Mouse (Mus musculus): ENCODE measurements at regions not wholly inside any gene's neighbourhood (a gene's known extent, or its start where the extent isn't known, plus 50 kb on each side); places are given as distances from the start of the nearest gene placed in this dataset.

DNA sequence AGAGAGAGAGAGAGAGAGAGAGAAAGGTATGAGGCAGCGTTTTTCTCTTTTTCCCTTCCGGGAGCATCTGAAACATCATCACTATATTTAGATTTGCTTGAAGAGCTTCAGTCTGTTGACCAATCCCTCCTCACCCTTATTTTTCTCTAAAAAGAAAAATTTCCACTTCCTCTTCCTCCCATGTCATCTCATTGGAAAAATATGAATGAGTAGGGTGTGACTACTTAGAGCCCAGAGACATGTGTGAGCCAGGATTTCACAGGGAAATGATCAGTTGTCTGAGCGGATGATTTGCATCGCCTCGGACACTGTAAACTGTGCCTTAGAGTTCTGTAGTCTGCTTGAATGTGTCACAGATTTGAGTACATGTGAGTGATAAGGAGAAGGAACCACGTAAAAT, 111.3 kb upstream of the Ptger4 start:
- Histone ChIP-seq H3K27me3 (ENCODE audit: control insufficient read depth, insufficient read depth, low read length) (no peaks in the 10 kb centered on the region), H3K27ac (ENCODE audit: low read length) (no peak overlapping the region), H3K9me3 (ENCODE audit: control insufficient read depth, low read depth, low read length) (no peaks in the 10 kb centered on the region), H3K4me3 (ENCODE audit: low read depth, low read length) (no peak overlapping the region), H3K4me1 (ENCODE audit: control insufficient read depth, insufficient read depth, low read length) (no peaks in the 10 kb centered on the region; the same call in 1 of the 2 replicates), H3K36me3 (ENCODE audit: control insufficient read depth, insufficient read depth, low read length) (no peaks in the 10 kb centered on the region), H3K9ac (replicated peaks; ENCODE audit: low read depth, low read length) (no peak overlapping the region), H3K4me2 (replicated peaks; ENCODE audit: low read depth, low read length) (no peak overlapping the region)
- no peak for ATAC-seq (ENCODE audit: insufficient number of reproducible peaks, insufficient read depth, low FRiP score, low read depth)
- 92% methylated on average over 6 of the region's 6 CpGs for WGBS

DNA sequence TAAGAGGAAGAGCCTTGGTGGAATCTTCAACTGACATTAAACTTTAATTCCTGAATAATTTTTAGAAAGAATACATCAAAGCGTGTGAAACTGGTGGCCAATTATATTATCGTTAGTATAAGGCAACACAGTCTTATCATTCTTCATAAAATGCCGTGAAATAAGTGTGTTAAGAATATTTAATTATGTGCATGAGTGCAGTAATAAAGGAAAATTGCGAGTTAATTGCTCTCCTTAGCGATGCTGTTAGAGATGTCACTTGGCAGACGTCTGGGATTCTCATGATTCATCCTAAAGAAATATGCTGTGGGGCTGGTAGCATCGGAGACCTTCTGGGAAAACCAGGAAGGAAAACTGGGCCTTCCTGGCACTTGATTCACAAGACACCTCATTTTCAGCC, 110.3 kb upstream of the Ptger4 start:
- 82% methylated on average over 7 of the region's 7 CpGs for WGBS
- Histone ChIP-seq H3K9ac (replicated peaks; ENCODE audit: low read depth, low read length) (no peak overlapping the region), H3K27me3 (ENCODE audit: control insufficient read depth, insufficient read depth, low read length) (no peaks in the 10 kb centered on the region), H3K4me3 (ENCODE audit: low read depth, low read length) (no peak overlapping the region), H3K4me1 (ENCODE audit: control insufficient read depth, insufficient read depth, low read length) (peaks cover 5% of the 10 kb centered on the region; the same call in 1 of the 2 replicates), H3K4me2 (replicated peaks; ENCODE audit: low read depth, low read length) (no peak overlapping the region), H3K9me3 (ENCODE audit: control insufficient read depth, low read depth, low read length) (no peaks in the 10 kb centered on the region), H3K27ac (ENCODE audit: low read length) (no peak overlapping the region), H3K36me3 (ENCODE audit: control insufficient read depth, insufficient read depth, low read length) (no peaks in the 10 kb centered on the region)
- no peak for ATAC-seq (ENCODE audit: insufficient number of reproducible peaks, insufficient read depth, low FRiP score, low read depth)

DNA sequence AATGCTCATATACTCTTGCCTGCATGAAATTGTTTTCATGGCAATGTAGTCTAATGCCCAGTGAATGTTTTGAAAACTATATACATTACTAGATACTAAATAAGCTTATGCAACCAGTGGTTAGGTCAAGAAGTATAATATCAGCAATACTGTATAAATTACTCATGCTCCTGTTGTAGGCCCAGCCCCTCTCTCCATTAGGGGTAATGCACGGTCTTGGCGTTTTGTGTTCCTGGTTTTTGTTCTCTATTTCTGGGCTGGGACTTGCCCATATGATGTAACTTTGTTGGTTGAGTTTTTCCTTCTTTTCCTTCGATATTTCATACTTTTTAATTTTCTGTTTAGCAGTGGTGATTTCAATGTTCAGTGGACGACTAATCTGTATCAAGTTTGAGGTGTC, 104.9 kb upstream of the Ptger4 start:
- Histone ChIP-seq H3K4me2 (replicated peaks; ENCODE audit: low read depth, low read length) (no peak overlapping the region), H3K9me3 (ENCODE audit: control insufficient read depth, low read depth, low read length) (no peaks in the 10 kb centered on the region), H3K27me3 (ENCODE audit: control insufficient read depth, insufficient read depth, low read length) (no peaks in the 10 kb centered on the region), H3K4me3 (ENCODE audit: low read depth, low read length) (no peak overlapping the region), H3K4me1 (ENCODE audit: control insufficient read depth, insufficient read depth, low read length) (peaks cover 5% of the 10 kb centered on the region; the same call in 1 of the 2 replicates), H3K27ac (ENCODE audit: low read length) (no peak overlapping the region), H3K9ac (replicated peaks; ENCODE audit: low read depth, low read length) (no peak overlapping the region), H3K36me3 (ENCODE audit: control insufficient read depth, insufficient read depth, low read length) (no peaks in the 10 kb centered on the region)
- WGBS: 80% methylated on average over 4 of the region's 4 CpGs
- ATAC-seq (ENCODE audit: insufficient number of reproducible peaks, insufficient read depth, low FRiP score, low read depth): no peak

DNA sequence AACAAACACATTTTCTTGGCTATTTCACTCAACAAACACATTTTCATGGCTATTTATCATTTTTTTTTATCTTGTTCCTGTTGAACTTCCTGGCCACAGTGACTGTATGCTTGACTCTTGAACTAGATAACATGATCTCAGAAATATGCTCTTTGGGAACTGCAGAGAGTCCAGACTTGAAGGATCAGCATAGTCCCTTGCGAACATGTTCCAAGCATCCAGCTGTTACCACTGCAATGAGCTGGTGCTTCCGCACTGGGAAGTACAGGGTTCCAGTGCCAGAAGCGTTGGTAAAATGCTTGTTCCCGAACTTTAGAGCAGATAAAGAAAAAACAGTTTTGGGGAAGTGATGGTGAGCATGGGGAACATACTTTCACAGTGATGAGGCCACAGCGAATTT, 103.7 kb upstream of the Ptger4 start:
- Histone ChIP-seq H3K27ac (ENCODE audit: low read length) (no peak overlapping the region), H3K9me3 (ENCODE audit: control insufficient read depth, low read depth, low read length) (no peaks in the 10 kb centered on the region), H3K9ac (replicated peaks; ENCODE audit: low read depth, low read length) (no peak overlapping the region), H3K27me3 (ENCODE audit: control insufficient read depth, insufficient read depth, low read length) (no peaks in the 10 kb centered on the region), H3K4me3 (ENCODE audit: low read depth, low read length) (no peak overlapping the region), H3K36me3 (ENCODE audit: control insufficient read depth, insufficient read depth, low read length) (no peaks in the 10 kb centered on the region), H3K4me1 (ENCODE audit: control insufficient read depth, insufficient read depth, low read length) (peaks cover 5% of the 10 kb centered on the region; the same call in 1 of the 2 replicates), H3K4me2 (replicated peaks; ENCODE audit: low read depth, low read length) (no peak overlapping the region)
- 79% methylated on average over 5 of the region's 5 CpGs for WGBS
- ATAC-seq (ENCODE audit: insufficient number of reproducible peaks, insufficient read depth, low FRiP score, low read depth): no peak

DNA sequence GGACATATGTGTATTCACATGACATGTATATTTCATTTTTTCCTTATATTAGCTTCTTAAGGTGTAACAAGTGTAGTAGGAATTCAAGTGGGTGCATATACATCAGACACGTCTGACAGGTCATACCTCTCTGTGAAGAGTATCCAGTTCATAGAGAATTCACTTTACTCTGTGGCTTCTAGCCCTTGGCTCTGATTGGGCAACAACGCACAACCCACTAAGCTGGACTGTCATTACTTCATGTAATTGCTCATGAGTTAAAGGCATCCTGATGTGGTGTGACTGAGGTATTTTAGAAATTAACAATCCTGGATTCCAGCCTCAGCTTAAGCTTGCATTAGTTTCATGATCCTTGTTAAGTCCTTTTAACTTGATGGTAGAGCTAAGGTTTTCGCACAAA, 103.0 kb upstream of the Ptger4 start:
- H3K4me2 ChIP-seq (replicated peaks; ENCODE audit: low read depth, low read length): no peak overlapping the region
- no peak for ATAC-seq (ENCODE audit: insufficient number of reproducible peaks, insufficient read depth, low FRiP score, low read depth)
- WGBS: 89% methylated on average over 3 of the region's 3 CpGs
- no peaks in the 10 kb centered on the region for H3K27me3 ChIP-seq (ENCODE audit: control insufficient read depth, insufficient read depth, low read length)
- no peaks in the 10 kb centered on the region for H3K36me3 ChIP-seq (ENCODE audit: control insufficient read depth, insufficient read depth, low read length)
- H3K4me3 ChIP-seq (ENCODE audit: low read depth, low read length): no peak overlapping the region
- no peak overlapping the region for H3K27ac ChIP-seq (ENCODE audit: low read length)
- peaks cover 5% of the 10 kb centered on the region; the same call in 1 of the 2 replicates for H3K4me1 ChIP-seq (ENCODE audit: control insufficient read depth, insufficient read depth, low read length)
- no peaks in the 10 kb centered on the region for H3K9me3 ChIP-seq (ENCODE audit: control insufficient read depth, low read depth, low read length)
- no peak overlapping the region for H3K9ac ChIP-seq (replicated peaks; ENCODE audit: low read depth, low read length)

DNA sequence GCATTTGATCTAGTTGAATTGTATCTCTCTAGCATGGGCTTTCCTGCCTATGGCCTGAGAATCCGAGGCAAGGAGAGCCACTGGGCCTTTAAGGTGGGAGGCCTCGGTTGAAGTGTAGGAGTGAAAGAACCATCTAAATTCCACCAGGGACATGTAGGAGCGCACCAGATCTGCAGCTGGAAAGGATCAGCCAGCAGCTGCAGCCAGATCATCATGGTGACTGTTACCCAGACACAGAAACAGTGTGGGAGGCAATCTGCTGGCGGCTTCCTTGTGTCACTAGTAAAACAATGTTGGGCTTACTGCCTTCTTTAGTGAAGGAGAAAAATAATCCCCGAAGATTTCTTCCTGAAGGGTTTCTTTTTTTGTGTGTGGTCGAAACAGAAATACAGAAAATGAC, 99.8 kb upstream of the Ptger4 start:
- 46% methylated on average over 6 of the region's 6 CpGs for WGBS

DNA sequence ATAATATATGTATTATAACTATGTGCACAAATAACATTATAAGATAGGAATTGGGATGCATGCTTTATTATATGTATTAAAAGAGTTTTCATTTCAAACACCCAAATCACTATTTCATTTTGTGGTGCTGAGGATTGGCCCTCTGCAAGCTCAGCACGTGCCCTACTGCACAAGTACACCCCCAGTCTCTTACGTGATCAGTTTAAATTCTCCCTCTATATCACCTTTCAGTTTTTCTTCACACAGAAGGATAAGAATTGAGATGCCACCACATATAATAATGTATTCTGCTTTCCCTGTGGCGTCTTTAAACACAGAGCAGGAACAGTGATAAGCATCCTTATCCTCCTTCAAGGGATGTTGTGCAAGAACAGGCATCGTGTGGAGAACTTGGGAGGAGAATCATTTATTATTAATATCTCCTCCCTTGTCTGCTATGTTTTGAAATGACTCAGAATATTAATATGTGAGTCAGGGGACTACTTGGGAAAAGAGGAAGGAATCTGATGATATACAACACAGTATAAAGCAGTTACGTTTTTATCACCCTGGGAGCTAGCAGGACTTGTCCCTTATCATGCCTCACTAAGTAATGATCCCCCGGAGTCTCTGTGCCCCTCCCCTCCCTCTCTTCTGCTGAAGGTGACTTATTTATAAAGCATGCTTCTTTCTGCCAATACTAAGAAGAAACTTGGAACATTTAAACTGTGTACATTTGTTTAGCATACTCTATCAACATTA, 91.7 kb upstream of the Ptger4 start:
- no peaks in the 10 kb centered on the region for H3K9me3 ChIP-seq (ENCODE audit: control insufficient read depth, low read depth, low read length)
- no peak overlapping the region for H3K4me3 ChIP-seq (ENCODE audit: low read depth, low read length)
- no peaks in the 10 kb centered on the region for H3K4me1 ChIP-seq (ENCODE audit: control insufficient read depth, insufficient read depth, low read length)
- no peaks in the 10 kb centered on the region for H3K27me3 ChIP-seq (ENCODE audit: control insufficient read depth, insufficient read depth, low read length)
- 49% methylated on average over 6 of the region's 6 CpGs for WGBS
- no peak overlapping the region for H3K4me2 ChIP-seq (replicated peaks; ENCODE audit: low read depth, low read length)
- no peak overlapping the region for H3K27ac ChIP-seq (ENCODE audit: low read length)
- H3K36me3 ChIP-seq (ENCODE audit: control insufficient read depth, insufficient read depth, low read length): no peaks in the 10 kb centered on the region
- no peak for ATAC-seq (ENCODE audit: insufficient number of reproducible peaks, insufficient read depth, low FRiP score, low read depth)
- no peak overlapping the region for H3K9ac ChIP-seq (replicated peaks; ENCODE audit: low read depth, low read length)

More for the DNA sequence above, 99.8 kb upstream of the Ptger4 start:
- Histone ChIP-seq H3K27ac (ENCODE audit: low read length) (no peak overlapping the region), H3K9ac (replicated peaks; ENCODE audit: low read depth, low read length) (no peak overlapping the region), H3K4me1 (ENCODE audit: control insufficient read depth, insufficient read depth, low read length) (no peaks in the 10 kb centered on the region), H3K9me3 (ENCODE audit: control insufficient read depth, low read depth, low read length) (no peaks in the 10 kb centered on the region), H3K4me3 (ENCODE audit: low read depth, low read length) (no peak overlapping the region), H3K4me2 (replicated peaks; ENCODE audit: low read depth, low read length) (no peak overlapping the region), H3K36me3 (ENCODE audit: control insufficient read depth, insufficient read depth, low read length) (no peaks in the 10 kb centered on the region), H3K27me3 (ENCODE audit: control insufficient read depth, insufficient read depth, low read length) (no peaks in the 10 kb centered on the region)
- ATAC-seq (ENCODE audit: insufficient number of reproducible peaks, insufficient read depth, low FRiP score, low read depth): peak; percentile 37; the same call in 1 of the 2 replicates

DNA sequence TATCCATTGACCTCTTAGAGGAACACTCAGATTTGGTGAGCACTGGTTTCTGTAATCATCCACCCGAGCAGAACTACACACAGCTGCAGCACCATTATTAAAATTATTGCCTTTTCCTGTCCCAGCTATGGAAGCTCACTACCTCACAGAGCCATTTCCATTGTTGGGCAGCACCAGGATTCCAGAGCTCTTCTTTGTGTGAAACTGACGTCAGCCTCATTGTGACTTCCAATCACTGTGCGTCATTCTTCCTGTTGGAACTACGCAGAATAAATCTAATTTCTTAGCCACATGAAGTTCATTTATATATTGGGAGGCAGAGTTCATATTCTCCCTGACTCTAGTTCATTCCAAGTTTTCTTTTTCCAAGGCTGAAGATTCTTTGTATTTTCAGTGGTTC, 83.0 kb upstream of the Ptger4 start:
- Histone ChIP-seq H3K9me3 (ENCODE audit: control insufficient read depth, low read depth, low read length) (no peaks in the 10 kb centered on the region), H3K4me2 (replicated peaks; ENCODE audit: low read depth, low read length) (no peak overlapping the region), H3K4me1 (ENCODE audit: control insufficient read depth, insufficient read depth, low read length) (no peaks in the 10 kb centered on the region), H3K27ac (ENCODE audit: low read length) (no peak overlapping the region), H3K27me3 (ENCODE audit: control insufficient read depth, insufficient read depth, low read length) (no peaks in the 10 kb centered on the region), H3K36me3 (ENCODE audit: control insufficient read depth, insufficient read depth, low read length) (no peaks in the 10 kb centered on the region), H3K4me3 (ENCODE audit: low read depth, low read length) (no peak overlapping the region), H3K9ac (replicated peaks; ENCODE audit: low read depth, low read length) (no peak overlapping the region)
- ATAC-seq (ENCODE audit: insufficient number of reproducible peaks, insufficient read depth, low FRiP score, low read depth): no peak
- 81% methylated on average over 4 of the region's 4 CpGs for WGBS

DNA sequence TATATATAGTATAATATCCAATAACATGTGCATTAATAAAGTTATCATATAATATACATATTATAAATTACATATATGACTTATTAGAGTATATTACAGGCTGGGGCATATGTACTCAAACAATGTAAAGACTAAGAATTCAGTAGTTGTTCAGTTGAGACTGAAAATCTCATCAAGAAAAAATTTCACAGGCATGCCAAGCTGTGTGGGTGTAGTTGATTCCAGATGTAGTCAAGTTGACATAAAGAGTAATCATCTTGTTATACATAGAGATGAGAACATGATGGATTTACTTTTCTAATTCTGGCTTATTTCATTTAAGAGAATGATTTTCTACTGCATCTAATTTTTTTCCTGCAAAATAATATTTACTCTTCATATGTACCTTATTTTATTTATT, 77.7 kb upstream of the Ptger4 start:
- Histone ChIP-seq H3K36me3 (ENCODE audit: control insufficient read depth, insufficient read depth, low read length) (no peaks in the 10 kb centered on the region), H3K4me3 (ENCODE audit: low read depth, low read length) (no peak overlapping the region), H3K27ac (ENCODE audit: low read length) (no peak overlapping the region), H3K4me1 (ENCODE audit: control insufficient read depth, insufficient read depth, low read length) (no peaks in the 10 kb centered on the region), H3K9me3 (ENCODE audit: control insufficient read depth, low read depth, low read length) (no peaks in the 10 kb centered on the region), H3K9ac (replicated peaks; ENCODE audit: low read depth, low read length) (no peak overlapping the region), H3K27me3 (ENCODE audit: control insufficient read depth, insufficient read depth, low read length) (no peaks in the 10 kb centered on the region), H3K4me2 (replicated peaks; ENCODE audit: low read depth, low read length) (no peak overlapping the region)
- no peak for ATAC-seq (ENCODE audit: insufficient number of reproducible peaks, insufficient read depth, low FRiP score, low read depth)
